Mouse (Mus musculus) cerebellum, adult 2 months (tissue): ENCODE measurements around the gene Rnf5.

Experiments
- CTCF ChIP-seq: fragments of 200-500 bp; IDR thresholded peaks from 2 replicates; pipeline ENCODE4 v1.5.1; 2011; ENCODE audit warnings: low read depth, mild to moderate bottlenecking, control low read depth, low read length, moderate library complexity, borderline replicate concordance; ENCODE audit not compliant: insufficient read depth
- POLR2A ChIP-seq: fragments of 200-500 bp; IDR thresholded peaks from 2 replicates; pipeline ENCODE4 v1.6.1; 2011; ENCODE audit warnings: low read length, control low read depth, borderline replicate concordance; ENCODE audit not compliant: insufficient read depth

DNA sequence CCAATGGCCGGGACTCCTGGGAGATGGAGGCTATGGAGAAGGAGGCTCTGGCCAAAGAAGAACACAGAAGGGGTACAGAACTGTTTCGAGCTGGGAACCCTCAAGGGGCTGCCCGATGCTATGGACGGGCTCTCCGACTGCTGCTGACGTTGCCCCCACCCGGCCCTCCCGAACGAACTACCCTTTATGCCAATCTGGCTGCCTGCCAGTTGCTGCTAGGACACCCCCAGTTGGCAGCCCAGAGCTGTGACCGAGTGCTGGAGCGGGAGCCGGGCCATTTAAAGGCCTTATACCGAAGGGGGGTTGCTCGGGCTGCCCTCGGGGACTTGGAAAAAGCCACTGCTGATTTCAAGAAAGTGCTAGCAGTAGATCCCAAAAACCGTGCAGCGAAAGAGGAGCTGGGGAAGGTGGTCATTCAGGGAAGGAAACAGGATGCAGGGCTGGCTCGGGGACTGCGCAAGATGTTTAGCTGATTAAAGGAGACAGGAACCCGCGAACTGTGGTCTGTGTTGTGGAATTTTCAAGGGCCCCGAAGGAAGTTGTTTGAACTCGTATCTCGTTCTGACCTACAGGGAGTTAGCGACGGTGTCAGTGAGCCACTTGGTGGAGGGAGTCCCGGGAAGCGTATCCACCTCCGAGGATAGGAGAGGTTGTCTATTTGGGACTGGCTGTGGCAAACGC lies 42.5 kb upstream of the Rnf5 start:
- TF ChIP-seq POLR2A (no peak), CTCF (no peak)
